Mouse (Mus musculus) lung, postnatal 4 days (tissue): ENCODE measurements around the gene Ralgps2.

ENCODE experiments used
- DNase-seq, 2 experiments: peaks; one replicate each; pipeline ENCODE4 v3.0.0; 2021

The Ralgps2 gene

GRCm38 (mm10) chr1:156761430-156761801 lies 178.0 kb downstream of the Ralgps2 start:
- DNase-seq: peak; percentile 30 to 53

DNA sequence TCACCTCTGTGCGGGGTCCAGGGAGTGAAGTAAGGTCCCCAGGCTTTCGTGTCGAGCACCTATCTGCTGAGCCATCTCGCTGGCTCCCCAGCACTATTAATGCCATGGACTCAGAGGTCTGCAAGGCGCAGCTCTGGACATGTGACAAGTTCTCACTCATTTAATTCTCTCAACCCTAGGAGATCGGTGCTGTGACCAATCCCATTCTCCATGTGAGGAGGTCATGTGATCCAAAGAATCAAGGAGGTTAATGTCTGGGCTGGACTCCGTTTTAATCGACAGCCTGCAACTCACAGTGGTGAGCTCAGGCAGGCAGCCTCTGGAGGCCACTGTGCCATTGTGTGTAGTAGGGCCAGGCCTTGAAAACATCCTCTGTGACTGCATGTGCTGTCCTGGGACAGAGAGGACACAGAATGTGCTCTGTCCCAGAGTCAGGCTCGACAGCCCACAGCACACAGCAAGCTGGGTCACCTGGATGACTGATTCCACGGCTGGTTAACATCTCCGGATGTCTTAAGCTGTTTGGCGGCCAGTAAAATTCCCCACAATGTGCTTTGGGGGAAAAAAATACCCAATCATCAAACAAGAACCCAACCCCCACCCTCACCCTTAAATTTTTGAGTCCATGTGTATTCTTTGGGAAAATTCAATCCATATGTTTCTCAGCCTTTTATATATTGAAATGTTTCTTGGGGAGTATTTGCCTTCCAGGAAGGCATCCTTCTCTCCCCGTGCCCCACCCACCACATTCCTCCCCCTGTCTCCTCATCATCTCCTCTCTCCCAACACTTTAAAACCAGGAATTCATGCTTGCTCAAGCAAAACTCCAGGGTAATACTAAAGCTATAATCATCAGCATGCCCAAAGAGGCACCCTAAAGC lies 178.6 kb downstream of the Ralgps2 start:
- DNase-seq: no peak

DNA sequence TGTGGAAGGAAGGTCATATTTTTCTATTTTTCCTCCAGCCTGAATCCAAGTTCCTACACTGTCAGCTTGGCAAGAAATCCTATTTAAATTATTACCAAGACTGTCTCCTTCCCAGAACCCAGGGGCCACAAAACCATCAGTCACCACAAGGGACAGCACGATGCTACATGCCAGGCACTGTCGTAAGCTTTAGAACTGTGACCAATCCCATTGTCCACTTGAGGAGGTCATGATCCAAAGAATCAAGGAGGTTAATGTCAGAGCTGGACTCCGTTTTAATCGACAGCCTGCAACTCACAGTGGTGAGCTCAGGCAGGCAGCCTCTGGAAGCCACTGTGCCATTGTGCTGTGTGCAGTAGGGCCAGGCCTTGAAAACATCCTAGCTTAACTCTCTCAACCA lies 181.1 kb downstream of the Ralgps2 start:
- DNase-seq: no peak

- DNase-seq: peak in 1 of 2 experiments; percentile 36
These were observed 184.6 kb downstream of the Ralgps2 start for GRCm38 (mm10) chr1:156754608-156755413.
